Comparison of ENCODE assay signal across 26 mouse cellular contexts in genomic region chr9:62778721-62779120, GRCm38 (mm10). TPM values are rescaled to one million over a fixed set of nuclear protein-coding genes. Genes with fewer than 3 reads are reported as not detected.
DNase-seq lines count a peak whose midpoint lies in the region; ATAC-seq and TF ChIP-seq lines count a peak whose summit lies in the region.
"Had no signal": no experiment of that assay in that cellular context is flagged by ENCODE, and none has a peak within 500 bp of the region (broad histone marks: within the 10 kb centered on the region; RNA-seq: fewer than 3 reads in every experiment).

No protein-coding gene starts in this region.

- H3K4me1 ChIP-seq in embryonic facial prominence, embryonic 13.5 days: peaks cover 25% of the 10 kb centered on the region; the same call in 1 of the 2 replicates
- H3K4me1 ChIP-seq in embryonic facial prominence, embryonic 10.5 days: peaks cover 32% of the 10 kb centered on the region
- H3K4me1 ChIP-seq in lung, embryonic 14.5 days (ENCODE audit: insufficient read depth): no peaks in the 10 kb centered on the region
- H3K4me1 ChIP-seq in olfactory bulb, adult 2 months (ENCODE audit: control insufficient read depth, insufficient read depth, low read length): peaks cover 43% of the 10 kb centered on the region

- no peaks in the 10 kb centered on the region for H3K9me3 ChIP-seq in embryonic facial prominence, embryonic 13.5 days
- no peaks in the 10 kb centered on the region for H3K9me3 ChIP-seq in embryonic facial prominence, embryonic 10.5 days
- H3K9me3 ChIP-seq in lung, embryonic 14.5 days (ENCODE audit: low read depth, low read length): no peaks in the 10 kb centered on the region
- H3K9me3 ChIP-seq: G1E; hindbrain, embryonic 13.5 days; liver, embryonic 13.5 days; midbrain, embryonic 15.5 days had no signal

- ATAC-seq in embryonic facial prominence, embryonic 13.5 days (ENCODE audit: insufficient number of reproducible peaks, insufficient read depth, low FRiP score, low TSS enrichment, low read depth): no peak
- ATAC-seq in lung, embryonic 14.5 days (ENCODE audit: insufficient read depth): no peak
- ATAC-seq in megakaryocyte-erythroid progenitor cell, adult 5-6 weeks (replicated peaks; ENCODE audit: low FRiP score, low TSS enrichment, poor library complexity, severe bottlenecking): no peak
- ATAC-seq: inflammation-experienced regulatory T-cells, adult 6 months; midbrain, embryonic 15.5 days; Patski had no signal

- no peak for TF ChIP-seq POLR2A in brain, embryonic 14.5 days (IDR thresholded peaks at IDR 0.05; ENCODE audit: borderline replicate concordance, extremely low read depth, insufficient read depth, insufficient read length, poor library complexity, severe bottlenecking)
- TF ChIP-seq POLR2A in olfactory bulb, adult 2 months (IDR thresholded peaks at IDR 0.05; ENCODE audit: insufficient read depth, low read depth, low read length): no peak

- DNase-seq in embryonic facial prominence, embryonic 10.5 days (ENCODE audit: low spot score): no peak
- peak; percentile 52 for DNase-seq in lung, embryonic 14.5 days
- no peak for DNase-seq in lung, postnatal 14 days
- peak; percentile 32 for DNase-seq in brain, embryonic 14.5 days (ENCODE audit: low read depth)
- no peak for DNase-seq in thymus, postnatal 14 days
- DNase-seq: adrenal gland, postnatal 10 days; cerebellum, adult 11-12 months; gastrocnemius, postnatal 25 days; heart, postnatal 4 days; kidney, adult 8-10 months; liver, embryonic 13.5 days; lung, adult 18-20 months; right cerebral cortex, adult 18-20 months; spleen, adult 18-20 months had no signal

- TF ChIP-seq CTCF in lung, embryonic 14.5 days (IDR thresholded peaks at IDR 0.05; ENCODE audit: low read depth): no peak
- TF ChIP-seq CTCF in brain, embryonic 14.5 days (IDR thresholded peaks at IDR 0.05; ENCODE audit: borderline replicate concordance, extremely low read depth, insufficient read depth, insufficient read length): no peak
- TF ChIP-seq CTCF in olfactory bulb, adult 2 months (IDR thresholded peaks at IDR 0.05; ENCODE audit: insufficient read depth, low read depth, low read length): no peak

- 85% methylated on average over 9 of the region's 9 CpGs for WGBS in embryonic facial prominence, embryonic 13.5 days
- WGBS in embryonic facial prominence, embryonic 10.5 days: 87% methylated on average over 9 of the region's 9 CpGs
- WGBS in lung, embryonic 14.5 days: 81% methylated on average over 9 of the region's 9 CpGs
- 45% methylated on average over 9 of the region's 9 CpGs for WGBS in olfactory bulb, adult 2 months

- no peak overlapping the region for H3K9ac ChIP-seq in embryonic facial prominence, embryonic 13.5 days
- no peak overlapping the region for H3K9ac ChIP-seq in lung, embryonic 14.5 days
- H3K9ac ChIP-seq: hindbrain, embryonic 13.5 days; liver, embryonic 13.5 days; midbrain, embryonic 15.5 days had no signal

- no peaks in the 10 kb centered on the region for H3K27me3 ChIP-seq in embryonic facial prominence, embryonic 13.5 days
- no peaks in the 10 kb centered on the region for H3K27me3 ChIP-seq in embryonic facial prominence, embryonic 10.5 days (replicated peaks; ENCODE audit: low read depth, poor library complexity, severe bottlenecking)
- H3K27me3 ChIP-seq in lung, embryonic 14.5 days (ENCODE audit: insufficient read depth, low read length): no peaks in the 10 kb centered on the region
- H3K27me3 ChIP-seq: CH12.LX; hindbrain, embryonic 13.5 days; liver, embryonic 13.5 days; midbrain, embryonic 15.5 days; Patski had no signal

- H3K27ac ChIP-seq in embryonic facial prominence, embryonic 13.5 days: peak overlapping the region; percentile 69
- H3K27ac ChIP-seq in embryonic facial prominence, embryonic 10.5 days (replicated peaks): no peak overlapping the region
- no peak overlapping the region for H3K27ac ChIP-seq in lung, embryonic 14.5 days (ENCODE audit: low read depth)
- H3K27ac ChIP-seq in olfactory bulb, adult 2 months (ENCODE audit: insufficient read depth, low read depth, low read length): peak overlapping the region; percentile 28; the same call in 1 of the 2 replicates
- H3K27ac ChIP-seq: hindbrain, embryonic 13.5 days; kidney, postnatal 0 days; liver, embryonic 13.5 days; macrophage; midbrain, embryonic 15.5 days had no signal

- H3K36me3 ChIP-seq in embryonic facial prominence, embryonic 13.5 days: no peaks in the 10 kb centered on the region
- H3K36me3 ChIP-seq in embryonic facial prominence, embryonic 10.5 days (replicated peaks): no peaks in the 10 kb centered on the region
- no peaks in the 10 kb centered on the region for H3K36me3 ChIP-seq in lung, embryonic 14.5 days (ENCODE audit: insufficient read depth)
- H3K36me3 ChIP-seq: hindbrain, embryonic 13.5 days; liver, embryonic 13.5 days; midbrain, embryonic 15.5 days had no signal

- H3K4me3 ChIP-seq in embryonic facial prominence, embryonic 13.5 days: no peak overlapping the region
- no peak overlapping the region for H3K4me3 ChIP-seq in embryonic facial prominence, embryonic 10.5 days
- H3K4me3 ChIP-seq in lung, embryonic 14.5 days (ENCODE audit: low read depth, low read length): no peak overlapping the region
- no peak overlapping the region for H3K4me3 ChIP-seq in olfactory bulb, adult 2 months (ENCODE audit: insufficient read depth, low read depth, low read length)
- H3K4me3 ChIP-seq: hindbrain, embryonic 13.5 days; liver, embryonic 13.5 days; midbrain, embryonic 15.5 days had no signal

- H3K4me2 ChIP-seq in embryonic facial prominence, embryonic 13.5 days: no peak overlapping the region
- no peak overlapping the region for H3K4me2 ChIP-seq in lung, embryonic 14.5 days
- H3K4me2 ChIP-seq: heart, embryonic 11.5 days; hindbrain, embryonic 13.5 days; liver, embryonic 13.5 days; midbrain, embryonic 15.5 days had no signal

RNA-seq across cellular contexts. Expression of gene Fem1b, which starts 33.0 kb away (rescaled TPM):
- 19.8 and 20.2 TPM in 2 replicates for polyA plus RNA-seq in embryonic facial prominence, embryonic 13.5 days (2015; fragmentation: Nextera tagmentation; extraction: Ambion mirVana)
- 30.2 and 30.3 TPM in 2 replicates for polyA plus RNA-seq in embryonic facial prominence, embryonic 10.5 days (2016; fragmentation: Nextera tagmentation; extraction: Ambion mirVana)
- 37.1 and 37.6 TPM in 2 replicates for polyA plus RNA-seq in lung, embryonic 14.5 days (2014; fragmentation: Nextera tagmentation; extraction: Ambion mirVana)
- polyA plus RNA-seq in brain, embryonic 14.5 days (2012; rRNA removed): 48.8 and 89.5 TPM in 2 replicates
- not detected in 2 replicates for polyA plus RNA-seq in olfactory bulb, adult 2 months (2012; ENCODE audit: insufficient read depth, insufficient read length, low replicate concordance, missing spikeins)
- 33.6 and 38.8 TPM in 2 replicates for total RNA-seq in megakaryocyte-erythroid progenitor cell, adult 5-6 weeks (2014; fragmentation: Nextera tagmentation)
- total RNA-seq in megakaryocyte-erythroid progenitor cell, adult 5-6 weeks (2017): 69.6 and 71.2 TPM in 2 replicates

RNA-seq across cellular contexts. Expression of gene Cln6, which starts 59.9 kb away (rescaled TPM):
- 15.8 and 21.2 TPM in 2 replicates for polyA plus RNA-seq in embryonic facial prominence, embryonic 13.5 days (2015; fragmentation: Nextera tagmentation; extraction: Ambion mirVana)
- 11.2 and 12.1 TPM in 2 replicates for polyA plus RNA-seq in embryonic facial prominence, embryonic 10.5 days (2016; fragmentation: Nextera tagmentation; extraction: Ambion mirVana)
- polyA plus RNA-seq in lung, embryonic 14.5 days (2014; fragmentation: Nextera tagmentation; extraction: Ambion mirVana): 27.3 and 27.7 TPM in 2 replicates
- polyA plus RNA-seq in brain, embryonic 14.5 days (2012; rRNA removed): 13.7 and 13.8 TPM in 2 replicates
- polyA plus RNA-seq in olfactory bulb, adult 2 months (2012; ENCODE audit: insufficient read depth, insufficient read length, low replicate concordance, missing spikeins): not detected in 2 replicates
- 57.7 and 73.1 TPM in 2 replicates for total RNA-seq in megakaryocyte-erythroid progenitor cell, adult 5-6 weeks (2014; fragmentation: Nextera tagmentation)
- total RNA-seq in megakaryocyte-erythroid progenitor cell, adult 5-6 weeks (2017): 11.3 and 21.8 TPM in 2 replicates

Comparison
In these comparisons a context has a peak if more than half of its experiments do, and no peak if none do; other contexts are left out.
1. H3K27ac ChIP-seq: peak in embryonic facial prominence, embryonic 13.5 days (single experiment) and olfactory bulb, adult 2 months (single experiment); none in embryonic facial prominence, embryonic 10.5 days (single experiment) and lung, embryonic 14.5 days (single experiment).
2. DNase-seq: peak in lung, embryonic 14.5 days (single experiment) and brain, embryonic 14.5 days (single experiment); none in embryonic facial prominence, embryonic 10.5 days (single experiment), lung, postnatal 14 days (single experiment) and thymus, postnatal 14 days (single experiment).
3. RNA of gene Cln6, which starts 59.9 kb away (polyA plus RNA-seq): 27.3 to 27.7 TPM in lung, embryonic 14.5 days, 15.8 to 21.2 TPM in embryonic facial prominence, embryonic 13.5 days, 13.7 to 13.8 TPM in brain, embryonic 14.5 days and 11.2 to 12.1 TPM in embryonic facial prominence, embryonic 10.5 days; not detected in olfactory bulb, adult 2 months; every median in the first group is over 10 times any median in the second.